Mouse (Mus musculus): ENCODE measurements at regions not wholly inside any gene's neighbourhood (a gene's known extent, or its start where the extent isn't known, plus 50 kb on each side); places are given as distances from the start of the nearest gene placed in this dataset.
A peak's percentile ranks its signal among the peaks of the same experiment; 100 is the strongest.

DNA sequence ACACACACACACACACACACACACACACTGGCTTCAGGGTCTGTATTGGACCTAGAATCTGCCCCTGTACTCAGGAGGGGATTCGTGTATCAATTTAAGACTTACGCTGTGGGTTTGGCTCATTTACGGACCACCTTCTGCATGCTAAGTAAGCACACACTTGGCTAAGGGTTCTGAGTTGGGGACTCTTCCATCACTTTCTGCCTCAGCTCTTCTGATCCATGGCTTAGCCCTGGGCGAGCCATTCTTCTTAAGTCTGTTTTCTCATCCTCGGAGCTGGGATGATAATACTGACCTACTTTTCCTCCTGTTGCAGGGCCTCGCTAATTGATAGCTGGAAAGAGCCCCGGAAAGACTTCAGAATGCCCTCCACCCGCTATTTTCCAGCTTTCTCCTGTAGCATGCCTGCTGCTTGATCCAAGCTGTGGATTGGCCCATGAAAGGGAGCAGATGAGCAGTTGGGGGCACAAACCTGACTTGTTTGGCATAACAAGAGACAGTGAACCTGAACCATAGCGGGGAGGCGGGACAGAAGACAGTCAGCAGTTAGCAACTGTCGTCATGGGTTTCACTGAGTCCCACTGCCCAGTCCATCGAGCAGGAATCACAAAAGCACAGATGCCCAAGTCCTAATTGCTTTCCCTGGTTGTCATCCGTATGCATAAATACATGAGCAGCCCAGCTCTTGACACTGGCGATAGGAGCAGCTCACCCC lies 294.9 kb upstream of the Stt3b start:
- no peak overlapping the region for H3K4me2 ChIP-seq (ENCODE audit: low read length)
- H3K27me3 ChIP-seq (replicated peaks; ENCODE audit: control insufficient read depth, insufficient read depth, low read length) = no peaks in the 10 kb centered on the region
- 47% methylated on average over 14 of the region's 14 CpGs for WGBS
- peak overlapping the region; percentile 58 for H3K27ac ChIP-seq (ENCODE audit: low read length)
- H3K9ac ChIP-seq (replicated peaks; ENCODE audit: low read depth, low read length) = no peak overlapping the region
- no peaks in the 10 kb centered on the region for H3K36me3 ChIP-seq (ENCODE audit: control insufficient read depth, insufficient read depth)
- no peak overlapping the region for H3K4me3 ChIP-seq (replicated peaks; ENCODE audit: low read length)
- peak; percentile 70 for ATAC-seq
- H3K9me3 ChIP-seq (ENCODE audit: control insufficient read depth, low read length) = no peaks in the 10 kb centered on the region
- H3K4me1 ChIP-seq (replicated peaks; ENCODE audit: control insufficient read depth, insufficient read depth, low read length) = peaks cover 13% of the 10 kb centered on the region

DNA sequence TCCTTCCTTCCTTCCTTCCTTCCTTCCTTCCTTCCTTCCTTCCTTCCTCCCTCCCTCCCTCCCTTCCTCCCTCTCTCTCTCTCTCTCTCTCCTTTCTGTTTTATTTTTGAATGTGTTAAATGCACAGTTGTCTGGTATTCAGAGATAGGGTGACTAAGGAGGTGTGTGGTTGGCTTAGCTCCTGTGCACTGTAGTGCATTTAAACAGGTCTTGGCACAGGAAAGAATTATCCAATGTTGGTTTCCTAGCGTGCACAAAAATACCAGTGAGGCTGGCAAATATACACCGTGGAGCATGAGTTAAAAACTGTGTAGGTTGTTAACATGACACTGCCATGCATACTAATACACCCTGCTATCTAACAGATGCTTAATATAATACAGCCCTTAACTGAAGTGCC lies 297.7 kb upstream of the Stt3b start:
- 68% methylated on average over 2 of the region's 2 CpGs for WGBS
- no peaks in the 10 kb centered on the region for H3K27me3 ChIP-seq (replicated peaks; ENCODE audit: control insufficient read depth, insufficient read depth, low read length)
- H3K27ac ChIP-seq (ENCODE audit: low read length) = no peak overlapping the region
- H3K36me3 ChIP-seq (ENCODE audit: control insufficient read depth, insufficient read depth) = no peaks in the 10 kb centered on the region
- ATAC-seq = no peak
- no peaks in the 10 kb centered on the region for H3K9me3 ChIP-seq (ENCODE audit: control insufficient read depth, low read length)
- no peak overlapping the region for H3K4me2 ChIP-seq (ENCODE audit: low read length)
- H3K9ac ChIP-seq (replicated peaks; ENCODE audit: low read depth, low read length) = no peak overlapping the region
- H3K4me1 ChIP-seq (replicated peaks; ENCODE audit: control insufficient read depth, insufficient read depth, low read length) = peaks cover 13% of the 10 kb centered on the region
- H3K4me3 ChIP-seq (replicated peaks; ENCODE audit: low read length) = no peak overlapping the region

GRCm38 (mm10) chr9:115608377-115608776 lies 298.2 kb upstream of the Stt3b start:
- H3K27ac ChIP-seq (ENCODE audit: low read length) = no peak overlapping the region
- peaks cover 13% of the 10 kb centered on the region for H3K4me1 ChIP-seq (replicated peaks; ENCODE audit: control insufficient read depth, insufficient read depth, low read length)
- 94% methylated on average over 5 of the region's 5 CpGs for WGBS
- H3K4me2 ChIP-seq (ENCODE audit: low read length) = no peak overlapping the region
- H3K36me3 ChIP-seq (ENCODE audit: control insufficient read depth, insufficient read depth) = no peaks in the 10 kb centered on the region
- no peak for ATAC-seq
- H3K27me3 ChIP-seq (replicated peaks; ENCODE audit: control insufficient read depth, insufficient read depth, low read length) = no peaks in the 10 kb centered on the region
- no peak overlapping the region for H3K9ac ChIP-seq (replicated peaks; ENCODE audit: low read depth, low read length)
- H3K4me3 ChIP-seq (replicated peaks; ENCODE audit: low read length) = no peak overlapping the region
- H3K9me3 ChIP-seq (ENCODE audit: control insufficient read depth, low read length) = no peaks in the 10 kb centered on the region

DNA sequence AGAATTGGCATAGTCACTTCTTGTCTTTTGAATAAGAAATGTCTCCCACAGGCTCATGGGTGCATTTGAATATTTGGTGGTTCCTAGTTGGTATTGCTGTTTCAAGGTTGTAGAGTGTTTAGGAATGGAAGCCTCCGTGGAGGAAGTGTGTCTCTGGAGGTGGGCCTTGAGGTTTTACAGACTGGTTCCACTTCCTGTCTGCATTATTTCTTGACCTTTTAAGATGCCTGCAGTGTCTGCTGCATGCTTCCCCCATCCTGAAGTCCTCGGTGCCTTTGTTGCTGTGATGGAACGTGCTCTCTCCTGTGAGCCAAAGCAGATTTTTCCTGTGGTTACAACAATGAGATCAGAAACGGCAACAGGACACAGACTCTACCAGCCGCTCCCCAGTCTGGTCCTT lies 299.4 kb upstream of the Gadl1 start:
- Histone ChIP-seq H3K4me2 (ENCODE audit: low read length) (no peak overlapping the region), H3K36me3 (ENCODE audit: control insufficient read depth, insufficient read depth) (no peaks in the 10 kb centered on the region), H3K4me1 (replicated peaks; ENCODE audit: control insufficient read depth, insufficient read depth, low read length) (peaks cover 9% of the 10 kb centered on the region), H3K27me3 (replicated peaks; ENCODE audit: control insufficient read depth, insufficient read depth, low read length) (no peaks in the 10 kb centered on the region), H3K9me3 (ENCODE audit: control insufficient read depth, low read length) (no peaks in the 10 kb centered on the region), H3K27ac (ENCODE audit: low read length) (no peak overlapping the region), H3K9ac (replicated peaks; ENCODE audit: low read depth, low read length) (no peak overlapping the region), H3K4me3 (replicated peaks; ENCODE audit: low read length) (no peak overlapping the region)
- ATAC-seq = no peak
- WGBS = 93% methylated on average over 5 of the region's 5 CpGs

DNA sequence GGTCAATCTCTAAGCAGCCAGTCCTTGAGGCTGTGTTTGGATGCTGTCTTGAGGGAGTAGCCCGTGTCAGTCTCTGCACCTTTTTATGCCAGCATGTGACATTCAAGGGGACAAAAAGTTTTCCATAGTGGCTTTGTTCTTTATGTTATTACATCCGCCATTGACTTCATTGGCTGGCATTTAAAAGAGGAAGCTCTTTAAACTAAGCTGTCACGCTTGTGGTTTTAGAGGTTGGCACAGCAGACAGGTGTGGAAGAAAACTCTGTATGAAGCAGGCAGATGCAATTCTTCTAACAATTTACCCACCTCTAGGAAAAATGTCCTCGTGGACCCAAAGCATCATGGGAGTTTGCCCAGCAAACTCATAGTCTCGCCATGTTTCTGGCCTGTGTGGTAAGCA lies 297.5 kb upstream of the Gadl1 start:
- Histone ChIP-seq H3K27me3 (replicated peaks; ENCODE audit: control insufficient read depth, insufficient read depth, low read length) (no peaks in the 10 kb centered on the region), H3K4me2 (ENCODE audit: low read length) (no peak overlapping the region), H3K9ac (replicated peaks; ENCODE audit: low read depth, low read length) (no peak overlapping the region), H3K4me3 (replicated peaks; ENCODE audit: low read length) (no peak overlapping the region), H3K36me3 (ENCODE audit: control insufficient read depth, insufficient read depth) (no peaks in the 10 kb centered on the region), H3K4me1 (replicated peaks; ENCODE audit: control insufficient read depth, insufficient read depth, low read length) (0 out of 2 replicates have a peak, but pooled peaks cover 2% of the 10 kb centered on the region), H3K9me3 (ENCODE audit: control insufficient read depth, low read length) (no peaks in the 10 kb centered on the region), H3K27ac (ENCODE audit: low read length) (no peak overlapping the region)
- 86% methylated on average over 5 of the region's 5 CpGs for WGBS
- ATAC-seq = no peak

DNA sequence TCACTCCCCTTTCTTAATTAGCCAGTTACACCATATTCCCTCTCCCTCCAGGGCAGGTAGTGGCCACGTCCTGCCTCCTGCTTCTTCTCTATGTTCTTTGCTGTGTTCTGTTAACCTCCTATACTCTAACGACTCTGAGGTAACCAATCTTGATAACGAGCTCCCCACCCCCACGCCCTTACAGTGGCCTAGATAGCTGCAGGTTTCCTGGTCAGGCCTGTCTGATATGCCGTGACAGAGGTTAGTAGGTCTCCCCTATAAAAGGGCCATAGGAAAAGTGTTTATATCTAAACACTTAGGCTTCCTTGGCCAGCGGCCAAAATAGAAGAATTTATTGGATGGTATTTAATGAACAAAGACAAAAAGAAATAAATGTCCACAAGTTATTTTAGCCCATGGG lies 296.3 kb upstream of the Gadl1 start:
- Histone ChIP-seq H3K27ac (ENCODE audit: low read length) (no peak overlapping the region), H3K9ac (replicated peaks; ENCODE audit: low read depth, low read length) (no peak overlapping the region), H3K27me3 (replicated peaks; ENCODE audit: control insufficient read depth, insufficient read depth, low read length) (no peaks in the 10 kb centered on the region), H3K36me3 (ENCODE audit: control insufficient read depth, insufficient read depth) (no peaks in the 10 kb centered on the region), H3K9me3 (ENCODE audit: control insufficient read depth, low read length) (no peaks in the 10 kb centered on the region), H3K4me1 (replicated peaks; ENCODE audit: control insufficient read depth, insufficient read depth, low read length) (0 out of 2 replicates have a peak, but pooled peaks cover 2% of the 10 kb centered on the region), H3K4me3 (replicated peaks; ENCODE audit: low read length) (no peak overlapping the region), H3K4me2 (ENCODE audit: low read length) (no peak overlapping the region)
- WGBS = 64% methylated on average over 6 of the region's 6 CpGs
- ATAC-seq = no peak

DNA sequence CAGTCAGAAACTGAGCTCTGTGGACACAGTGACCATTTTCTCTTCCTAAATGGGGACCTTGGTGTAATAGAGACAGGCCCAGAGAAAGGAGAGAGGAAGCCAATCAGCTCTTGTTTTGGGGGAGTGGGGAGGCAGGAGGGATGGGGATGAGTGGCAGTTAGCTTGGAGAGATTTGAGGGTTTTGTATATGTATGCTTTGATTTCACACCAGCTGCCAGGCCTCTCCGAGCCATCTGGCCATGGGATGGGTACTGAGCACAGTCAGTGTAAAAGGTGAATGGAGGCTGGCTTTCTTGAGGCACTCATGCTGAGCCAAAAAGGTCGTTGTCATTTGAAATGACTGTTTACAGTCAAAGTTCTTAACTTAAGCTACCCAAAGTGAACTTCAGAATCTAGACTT lies 295.2 kb upstream of the Gadl1 start:
- H3K27ac ChIP-seq (ENCODE audit: low read length) = no peak overlapping the region
- no peaks in the 10 kb centered on the region for H3K36me3 ChIP-seq (ENCODE audit: control insufficient read depth, insufficient read depth)
- ATAC-seq = peak; percentile 65; the same call in 1 of the 2 replicates
- WGBS = 61% methylated on average over 2 of the region's 2 CpGs
- H3K9me3 ChIP-seq (ENCODE audit: control insufficient read depth, low read length) = no peaks in the 10 kb centered on the region
- H3K4me3 ChIP-seq (replicated peaks; ENCODE audit: low read length) = no peak overlapping the region
- no peaks in the 10 kb centered on the region for H3K27me3 ChIP-seq (replicated peaks; ENCODE audit: control insufficient read depth, insufficient read depth, low read length)
- no peaks in the 10 kb centered on the region for H3K4me1 ChIP-seq (replicated peaks; ENCODE audit: control insufficient read depth, insufficient read depth, low read length)
- H3K9ac ChIP-seq (replicated peaks; ENCODE audit: low read depth, low read length) = no peak overlapping the region
- no peak overlapping the region for H3K4me2 ChIP-seq (ENCODE audit: low read length)

- no peak overlapping the region for H3K9ac ChIP-seq (replicated peaks; ENCODE audit: low read depth, low read length)
- no peak overlapping the region for H3K4me2 ChIP-seq (ENCODE audit: low read length)
- H3K27me3 ChIP-seq (replicated peaks; ENCODE audit: control insufficient read depth, insufficient read depth, low read length) = no peaks in the 10 kb centered on the region
- no peak overlapping the region for H3K4me3 ChIP-seq (replicated peaks; ENCODE audit: low read length)
- 88% methylated on average over 6 of the region's 6 CpGs for WGBS
- H3K9me3 ChIP-seq (ENCODE audit: control insufficient read depth, low read length) = no peaks in the 10 kb centered on the region
- no peak for ATAC-seq
- no peaks in the 10 kb centered on the region for H3K4me1 ChIP-seq (replicated peaks; ENCODE audit: control insufficient read depth, insufficient read depth, low read length)
- no peak overlapping the region for H3K27ac ChIP-seq (ENCODE audit: low read length)
- H3K36me3 ChIP-seq (ENCODE audit: control insufficient read depth, insufficient read depth) = no peaks in the 10 kb centered on the region
These were observed 291.3 kb upstream of the Gadl1 start for GRCm38 (mm10) chr9:115617909-115618308.

DNA sequence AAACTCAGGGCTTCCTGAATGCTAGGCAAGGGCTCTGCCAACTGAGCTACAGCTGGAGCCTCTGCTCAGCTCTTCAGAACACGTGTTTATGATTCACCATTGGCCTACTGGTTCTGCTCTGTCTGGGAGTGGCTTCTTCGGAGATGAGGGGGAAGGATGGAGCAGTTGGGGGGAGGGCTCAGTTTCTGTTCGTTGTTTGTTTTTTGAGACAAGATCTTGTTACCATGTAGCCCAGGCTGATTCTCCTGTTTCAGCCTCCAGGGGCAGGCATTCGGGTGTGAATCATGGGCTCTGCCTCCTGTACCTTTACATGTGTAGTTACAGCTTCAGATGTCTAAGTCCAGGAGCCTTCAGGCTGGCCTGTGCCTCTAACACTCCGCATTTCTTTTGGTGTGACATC lies 285.3 kb upstream of the Gadl1 start:
- Histone ChIP-seq H3K27ac (ENCODE audit: low read length) (no peak overlapping the region), H3K36me3 (ENCODE audit: control insufficient read depth, insufficient read depth) (no peaks in the 10 kb centered on the region), H3K27me3 (replicated peaks; ENCODE audit: control insufficient read depth, insufficient read depth, low read length) (no peaks in the 10 kb centered on the region), H3K4me2 (ENCODE audit: low read length) (no peak overlapping the region), H3K4me1 (replicated peaks; ENCODE audit: control insufficient read depth, insufficient read depth, low read length) (no peaks in the 10 kb centered on the region), H3K9ac (replicated peaks; ENCODE audit: low read depth, low read length) (no peak overlapping the region), H3K4me3 (replicated peaks; ENCODE audit: low read length) (no peak overlapping the region), H3K9me3 (ENCODE audit: control insufficient read depth, low read length) (no peaks in the 10 kb centered on the region)
- 75% methylated on average over 5 of the region's 5 CpGs for WGBS
- ATAC-seq = no peak
